8 mouse cellular contexts compared by ENCODE assay signal in the genomic region with DNA sequence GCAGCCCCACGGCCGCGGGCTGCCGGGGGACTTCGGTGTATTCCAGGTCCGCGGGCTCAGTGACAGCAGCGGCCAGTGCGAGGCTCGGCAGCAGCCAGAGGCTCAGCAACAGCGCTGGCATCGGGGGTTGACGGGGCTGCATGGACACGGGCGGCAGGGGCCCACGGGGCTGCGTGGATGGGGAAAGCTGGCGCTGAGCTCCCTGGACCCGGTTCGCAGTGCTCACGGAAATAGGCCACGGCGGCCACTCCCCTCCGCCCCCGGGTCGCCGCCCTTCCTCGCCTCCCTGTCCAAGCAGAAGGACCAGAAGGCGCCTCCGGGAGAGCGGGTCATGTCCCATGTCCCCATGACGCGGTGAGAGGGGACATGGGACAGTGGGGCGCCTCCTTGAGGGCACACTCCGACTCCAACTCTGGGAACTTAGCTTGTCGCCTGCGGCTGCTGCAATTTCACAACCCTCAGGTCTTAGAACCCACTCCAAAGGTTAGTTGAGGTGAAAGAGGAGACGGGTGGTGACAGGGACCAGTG. TPM values are rescaled to one million over a fixed set of nuclear protein-coding genes. Genes with fewer than 3 reads are reported as not detected.
A peak's percentile ranks its signal among the peaks of the same experiment; 100 is the strongest.
DNase-seq lines count a peak whose midpoint lies in the region; ATAC-seq and TF ChIP-seq lines count a peak whose summit lies in the region.

Gene Rarres1, minus strand, starts transcription at position 250 of the 528 bp plus-strand sequence.

- no peaks in the 10 kb centered on the region for H3K9me3 ChIP-seq in E14TG2a.4 (ENCODE audit: low read length)
- no peaks in the 10 kb centered on the region for H3K9me3 ChIP-seq in embryonic facial prominence, embryonic 14.5 days (ENCODE audit: control insufficient read depth, low read length)
- no peaks in the 10 kb centered on the region for H3K9me3 ChIP-seq in limb, embryonic 14.5 days (ENCODE audit: control insufficient read depth, low read length)
- H3K9me3 ChIP-seq in midbrain, embryonic 13.5 days: no peaks in the 10 kb centered on the region

- peak within 1 kb of the TSS; percentile 100 for H3K4me2 ChIP-seq in embryonic facial prominence, embryonic 14.5 days (ENCODE audit: low read depth, low read length)
- peak within 1 kb of the TSS; percentile 100 for H3K4me2 ChIP-seq in limb, embryonic 14.5 days (replicated peaks; ENCODE audit: low read depth, low read length, severe bottlenecking)
- H3K4me2 ChIP-seq in midbrain, embryonic 13.5 days (replicated peaks): peak within 1 kb of the TSS; percentile 100

- WGBS in embryonic facial prominence, embryonic 14.5 days: 2% methylated on average over 18 of the region's 38 CpGs
- 2% methylated on average over 38 of the region's 38 CpGs for WGBS in limb, embryonic 14.5 days
- WGBS in midbrain, embryonic 13.5 days: 3% methylated on average over 38 of the region's 38 CpGs

- DNase-seq in cerebellum, postnatal 14 days: peak; percentile 26 to 30
- no peak for DNase-seq in cerebellum, adult 9-11 months
- no peak for DNase-seq in embryonic facial prominence, embryonic 14.5 days (ENCODE audit: low spot score)
- DNase-seq in heart, postnatal 14 days: peak; percentile 32 to 37
- no peak for DNase-seq in limb, embryonic 14.5 days (ENCODE audit: low spot score)

- peaks cover 51% of the 10 kb centered on the region for H3K27me3 ChIP-seq in E14TG2a.4 (ENCODE audit: insufficient read depth, low read length)
- H3K27me3 ChIP-seq in embryonic facial prominence, embryonic 14.5 days (replicated peaks; ENCODE audit: control insufficient read depth, insufficient read depth, low read length): peaks cover 39% of the 10 kb centered on the region
- H3K27me3 ChIP-seq in limb, embryonic 14.5 days (ENCODE audit: control insufficient read depth, insufficient read depth, low read length): peaks cover 30% of the 10 kb centered on the region
- peaks cover 45% of the 10 kb centered on the region for H3K27me3 ChIP-seq in midbrain, embryonic 13.5 days

- H3K9ac ChIP-seq in embryonic facial prominence, embryonic 14.5 days (ENCODE audit: low read depth, low read length): peak within 1 kb of the TSS; percentile 68
- H3K9ac ChIP-seq in limb, embryonic 14.5 days (ENCODE audit: low read depth, low read length, severe bottlenecking): peak within 1 kb of the TSS; percentile 72
- H3K9ac ChIP-seq in midbrain, embryonic 13.5 days (replicated peaks): peak within 1 kb of the TSS; percentile 75

- TF ChIP-seq CTCF in E14TG2a.4 (conservative IDR thresholded peaks at IDR 0.05; ENCODE audit: low read length): no peak

- ATAC-seq in embryonic facial prominence, embryonic 14.5 days (ENCODE audit: low read depth): peak; percentile 35; the same call in 1 of the 2 replicates
- peak; percentile 39; the same call in 1 of the 2 replicates for ATAC-seq in limb, embryonic 14.5 days (ENCODE audit: low FRiP score, low read depth)
- peak; percentile 73 for ATAC-seq in midbrain, embryonic 13.5 days
- ATAC-seq in monocyte, adult 5-6 weeks (replicated peaks; ENCODE audit: insufficient number of reproducible peaks, low FRiP score, low TSS enrichment, poor library complexity, severe bottlenecking): no peak

- H3K27ac ChIP-seq in embryonic facial prominence, embryonic 14.5 days (replicated peaks; ENCODE audit: low read depth, low read length): no peak within 1 kb of the TSS
- no peak within 1 kb of the TSS for H3K27ac ChIP-seq in limb, embryonic 14.5 days (replicated peaks; ENCODE audit: low read depth, low read length)
- no peak within 1 kb of the TSS for H3K27ac ChIP-seq in midbrain, embryonic 13.5 days

- intact Hi-C loops in heart, postnatal 14 days (cut with DNase I): no loop called here

- H3K36me3 ChIP-seq in E14TG2a.4 (ENCODE audit: insufficient read depth, low read length): no peaks in the 10 kb centered on the region
- H3K36me3 ChIP-seq in embryonic facial prominence, embryonic 14.5 days (ENCODE audit: control insufficient read depth, insufficient read depth, low read length): no peaks in the 10 kb centered on the region
- H3K36me3 ChIP-seq in limb, embryonic 14.5 days (ENCODE audit: control insufficient read depth, insufficient read depth, low read length): no peaks in the 10 kb centered on the region
- no peaks in the 10 kb centered on the region for H3K36me3 ChIP-seq in midbrain, embryonic 13.5 days

- peaks cover 8% of the 10 kb centered on the region for H3K4me1 ChIP-seq in E14TG2a.4 (replicated peaks; ENCODE audit: low read depth, low read length)
- H3K4me1 ChIP-seq in embryonic facial prominence, embryonic 14.5 days (ENCODE audit: control insufficient read depth, insufficient read depth, low read length): no peaks in the 10 kb centered on the region
- H3K4me1 ChIP-seq in limb, embryonic 14.5 days (ENCODE audit: control insufficient read depth, insufficient read depth, low read length): no peaks in the 10 kb centered on the region; the same call in 1 of the 2 replicates
- H3K4me1 ChIP-seq in midbrain, embryonic 13.5 days (replicated peaks): peaks cover 10% of the 10 kb centered on the region; the same call in 1 of the 2 replicates

- TF ChIP-seq POLR2A in limb, embryonic 14.5 days (IDR thresholded peaks at IDR 0.05; ENCODE audit: borderline replicate concordance, extremely low read depth, insufficient read depth, insufficient read length): no peak

- peak within 1 kb of the TSS; percentile 79 for H3K4me3 ChIP-seq in E14TG2a.4 (replicated peaks; ENCODE audit: low read length)
- H3K4me3 ChIP-seq in embryonic facial prominence, embryonic 14.5 days (ENCODE audit: low read depth, low read length): peak within 1 kb of the TSS; percentile 61
- peak within 1 kb of the TSS; percentile 59 for H3K4me3 ChIP-seq in limb, embryonic 14.5 days (replicated peaks; ENCODE audit: low read length)
- H3K4me3 ChIP-seq in midbrain, embryonic 13.5 days (replicated peaks): peak within 1 kb of the TSS; percentile 61

RNA-seq across cellular contexts. Expression of gene Rarres1, which starts in this region (rescaled TPM):
- 4.0 and 5.6 TPM in 2 replicates for polyA plus RNA-seq in embryonic facial prominence, embryonic 14.5 days (2014; fragmentation: Nextera tagmentation; extraction: Ambion mirVana)
- total RNA-seq in heart, postnatal 14 days (2021): under 1 TPM; 0.84 to 0.98 TPM
- polyA plus RNA-seq in limb, embryonic 14.5 days (2012; rRNA removed): 4.1 and 4.5 TPM in 2 replicates
- polyA plus RNA-seq in limb, embryonic 14.5 days (2014; fragmentation: Nextera tagmentation; extraction: Ambion mirVana): 5.3 and 7.4 TPM in 2 replicates
- polyA plus RNA-seq in midbrain, embryonic 13.5 days (2015; fragmentation: Nextera tagmentation; extraction: Ambion mirVana): 0.94 and 1.4 TPM in 2 replicates
- total RNA-seq in monocyte, adult 5-6 weeks (2017): not detected in 3 replicates

Comparison
In these comparisons a context has a peak if more than half of its experiments do, and no peak if none do; other contexts are left out.
1. DNase-seq: peak in cerebellum, postnatal 14 days (2 of 2); none in cerebellum, adult 9-11 months (single experiment), embryonic facial prominence, embryonic 14.5 days (single experiment) and limb, embryonic 14.5 days (single experiment).
2. Peak in DNase-seq in heart, postnatal 14 days; RNA of the gene not detected or under 1 TPM.
3. Peak in every context shown above with its lines, with median percentiles within 50 percentile points of each other: H3K4me3 ChIP-seq, H3K4me2 ChIP-seq and H3K9ac ChIP-seq.